Mouse (Mus musculus): ENCODE measurements around the gene Tcf12.

Tcf12 gene

DNA sequence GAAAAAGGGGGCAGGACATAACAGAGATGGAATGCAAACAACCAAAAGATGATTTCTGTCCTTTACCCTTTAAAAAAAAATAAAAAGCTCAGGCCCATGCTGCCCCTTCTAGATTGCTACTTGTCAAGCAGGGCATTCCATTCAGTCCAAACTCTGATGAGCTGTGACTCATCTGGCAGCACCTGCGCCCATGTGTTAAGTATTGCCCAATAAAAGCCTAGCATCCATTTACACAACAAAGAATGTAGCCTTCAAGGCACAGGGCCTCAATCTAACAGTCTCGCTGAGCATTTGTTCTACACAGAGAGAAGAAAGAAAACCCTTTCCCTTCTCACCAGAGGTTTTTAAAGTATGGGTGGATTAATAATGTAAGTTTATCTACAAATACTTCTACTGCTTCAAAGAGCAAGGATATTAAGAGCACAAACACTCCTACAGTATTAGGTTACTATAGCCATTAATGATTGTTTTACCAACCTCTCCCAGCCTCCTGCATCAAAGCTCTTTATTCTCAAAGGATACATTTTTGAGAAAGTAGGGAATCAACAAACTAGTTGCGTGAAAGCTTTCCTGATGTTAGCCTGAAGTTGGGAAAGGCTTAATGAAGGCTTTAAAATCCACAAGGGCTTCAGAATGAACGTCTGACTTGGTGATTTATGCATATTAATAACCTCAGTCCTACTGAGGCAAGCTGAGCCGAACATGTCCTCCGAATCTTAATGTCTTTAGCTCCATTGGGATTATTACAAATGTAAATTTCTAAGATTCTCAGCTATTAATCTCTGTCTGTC is 195.6 kb downstream of the Tcf12 start:
- peak; percentile 66 for DNase-seq (ENCODE audit: low read depth, low spot score)

DNA sequence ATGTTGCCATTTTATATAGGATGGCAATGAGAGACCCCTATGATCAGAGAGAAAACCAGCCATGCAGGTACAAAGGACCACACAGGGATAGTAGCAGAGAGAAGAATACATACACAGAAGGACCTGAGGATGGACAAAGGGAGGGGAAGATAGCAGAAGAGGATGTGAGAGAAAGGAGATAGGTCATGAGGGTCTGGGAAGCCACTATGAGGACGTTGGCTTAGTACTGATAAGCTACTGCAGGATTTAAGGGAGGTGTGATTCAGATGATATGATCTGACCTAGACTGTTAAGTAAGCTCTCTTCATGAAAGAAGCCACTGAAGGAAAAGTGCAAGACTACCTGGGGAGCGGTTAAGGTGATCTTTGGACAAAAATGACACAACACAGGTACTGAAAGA is 205.1 kb downstream of the Tcf12 start:
- no peak for DNase-seq (ENCODE audit: low read depth, low spot score)

DNA sequence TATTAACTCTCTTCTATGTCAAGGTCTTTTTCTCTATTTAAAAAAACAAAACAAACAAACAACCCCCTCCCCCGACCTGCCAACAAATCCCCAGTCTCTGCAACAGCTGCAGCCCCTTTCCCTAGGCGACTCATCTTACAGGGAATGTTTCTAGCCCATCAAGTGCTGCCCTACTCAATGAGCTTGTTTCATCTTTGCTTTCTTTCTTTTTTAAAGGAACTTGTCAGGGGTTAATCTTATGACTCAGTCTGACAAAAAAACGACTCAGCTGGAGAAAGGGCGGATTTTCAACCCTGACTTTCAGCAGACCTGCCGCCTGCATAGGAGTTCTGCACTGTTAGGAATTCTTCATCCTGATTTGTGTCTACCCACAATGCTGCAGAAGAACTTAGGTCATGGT is 212.8 kb downstream of the Tcf12 start:
- peak; percentile 74 for DNase-seq (ENCODE audit: low read depth, low spot score)

DNA sequence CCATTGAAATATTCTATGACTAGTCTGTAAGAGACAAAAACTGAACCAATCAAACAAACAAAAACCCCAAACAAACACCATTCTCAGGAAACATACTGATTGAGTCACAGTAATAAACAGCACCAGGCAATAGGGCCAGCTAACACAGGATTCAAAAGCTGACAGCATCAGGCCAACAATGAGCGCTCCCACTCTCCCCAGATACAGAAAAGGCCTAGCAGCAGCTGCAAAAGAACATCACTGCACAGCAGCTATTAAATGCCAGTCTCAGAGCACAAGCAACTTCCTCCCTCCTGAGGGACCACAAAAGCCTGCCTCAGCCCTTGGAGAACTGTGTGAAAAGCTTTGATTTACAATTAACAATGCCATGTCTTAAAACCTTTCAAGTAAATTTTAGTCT is 214.3 kb downstream of the Tcf12 start:
- peak; percentile 30 for DNase-seq (ENCODE audit: low read depth, low spot score)

DNA sequence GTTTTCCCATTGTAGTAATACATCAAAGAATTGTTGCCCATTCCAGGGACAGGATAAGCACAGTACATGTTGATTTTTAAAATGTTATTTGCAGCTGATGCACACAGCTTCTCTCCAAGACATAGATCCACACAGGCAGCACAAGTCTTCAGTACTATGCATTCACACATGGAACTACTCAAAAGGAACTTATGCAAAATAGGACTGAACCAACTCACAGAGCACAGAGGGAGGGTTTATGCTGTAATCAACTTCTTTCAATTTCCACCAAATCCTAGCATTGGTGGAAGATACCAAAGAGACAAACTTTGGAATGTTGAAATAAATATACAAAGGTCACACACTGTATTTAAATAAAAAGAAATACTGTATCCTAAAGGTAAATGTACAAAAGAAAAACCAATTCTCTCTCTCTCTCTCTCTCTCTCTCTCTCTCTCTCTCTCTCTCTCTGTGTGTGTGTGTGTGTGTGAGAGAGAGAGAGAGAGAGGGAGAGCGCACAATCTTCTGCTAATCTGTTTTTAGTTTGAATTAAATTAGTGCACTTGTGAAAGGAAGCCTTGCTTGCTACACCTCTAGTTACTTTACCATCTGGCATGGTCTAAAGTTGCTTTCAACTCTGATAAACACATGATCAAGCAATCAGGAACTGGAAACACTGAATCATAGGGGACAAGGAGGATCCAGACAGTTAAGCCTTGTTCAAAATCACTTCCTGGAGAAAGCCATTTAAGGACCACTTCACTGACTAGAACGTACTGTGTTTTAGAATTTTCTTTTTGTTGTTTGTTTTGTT is 215.5 kb downstream of the Tcf12 start:
- DNase-seq (ENCODE audit: low read depth, low spot score), result peak; percentile 87

DNA sequence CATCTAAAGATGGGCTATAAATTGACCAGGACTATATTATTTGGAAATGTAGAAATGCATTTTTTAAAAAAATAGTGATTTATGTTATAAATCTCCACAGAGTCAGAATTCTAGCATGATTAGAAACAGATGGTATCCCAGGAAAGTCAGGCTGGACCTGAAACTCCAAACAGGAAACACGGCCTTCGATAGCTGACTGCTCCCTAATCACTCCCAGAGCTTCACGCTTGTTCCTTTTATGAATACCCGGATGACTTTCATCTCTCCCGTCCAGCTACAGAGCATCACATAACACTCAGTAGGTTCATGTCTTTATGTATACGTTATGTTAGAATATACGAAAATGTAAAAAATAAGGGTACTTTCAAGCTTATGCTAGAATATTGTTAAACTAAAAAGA is 216.4 kb downstream of the Tcf12 start:
- peak; percentile 79 for DNase-seq (ENCODE audit: low read depth, low spot score)

DNA sequence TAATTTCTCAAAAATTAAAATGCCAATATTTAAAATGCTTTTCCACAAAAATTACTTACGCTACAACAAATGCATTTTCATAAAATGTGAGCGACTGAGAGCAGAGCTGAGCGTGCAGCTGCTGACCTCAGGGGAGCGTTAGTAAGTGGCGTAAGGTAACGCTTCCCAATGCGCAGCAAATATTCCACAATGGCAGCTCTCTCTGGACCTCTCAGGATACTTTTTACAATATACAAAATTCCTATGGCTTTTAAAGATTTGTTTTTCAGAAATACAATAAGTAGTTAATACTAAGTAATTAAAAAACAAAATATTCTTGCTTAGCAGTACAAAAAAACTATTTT is 216.8 kb downstream of the Tcf12 start:
- no peak for DNase-seq (ENCODE audit: low read depth, low spot score)

DNA sequence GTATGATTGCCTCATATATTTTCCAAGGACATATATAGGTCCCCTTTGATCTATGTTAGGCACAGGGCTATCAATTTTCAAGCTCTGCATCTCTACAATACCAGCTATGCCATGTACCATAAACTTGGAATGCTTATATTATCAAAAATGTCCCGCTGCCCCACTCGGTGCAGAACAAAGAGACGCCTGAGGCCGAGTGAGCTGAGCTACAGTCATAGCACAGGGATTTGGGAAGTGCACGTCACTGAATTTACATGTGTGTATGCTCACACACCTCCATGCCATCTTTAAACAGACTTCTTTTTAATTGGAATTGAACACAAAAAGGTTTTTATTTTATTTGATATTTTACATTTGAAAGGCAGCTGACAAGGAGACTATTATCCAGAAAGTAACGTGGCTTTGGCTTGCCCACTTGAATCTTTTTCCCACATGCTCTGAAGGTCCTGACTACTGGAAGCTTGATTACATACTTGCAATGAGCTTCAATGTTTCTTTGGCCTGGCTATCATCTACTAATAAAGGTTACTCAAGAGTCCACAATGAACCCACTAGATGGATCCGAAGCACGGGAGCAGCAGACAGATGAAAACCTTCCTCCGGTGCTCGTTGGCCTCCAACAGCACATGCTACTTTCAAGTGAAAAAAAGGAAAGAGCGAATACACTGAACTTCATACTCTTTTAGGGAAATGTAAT is 217.3 kb downstream of the Tcf12 start:
- DNase-seq (ENCODE audit: low read depth, low spot score), result no peak

DNA sequence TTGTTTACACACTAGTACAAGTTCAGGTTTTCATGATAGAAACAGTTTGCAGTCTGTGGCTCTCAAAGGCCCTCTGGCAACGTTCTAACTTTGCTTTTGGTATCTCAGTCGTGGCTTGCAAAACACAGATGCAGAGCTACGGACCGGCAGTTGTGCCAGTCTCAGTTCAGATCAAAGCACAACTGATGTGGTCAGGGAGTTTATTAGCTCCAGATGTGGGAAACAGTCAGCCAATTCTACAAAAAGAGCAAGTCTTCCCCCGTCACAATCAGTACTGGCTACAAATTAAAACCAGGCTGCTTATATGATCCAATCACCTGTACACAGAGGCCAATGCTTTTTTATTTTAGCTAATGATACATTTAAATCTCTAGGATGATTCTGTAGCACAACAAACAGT is 223.2 kb downstream of the Tcf12 start:
- DNase-seq (ENCODE audit: low read depth, low spot score), result peak; percentile 87

DNA sequence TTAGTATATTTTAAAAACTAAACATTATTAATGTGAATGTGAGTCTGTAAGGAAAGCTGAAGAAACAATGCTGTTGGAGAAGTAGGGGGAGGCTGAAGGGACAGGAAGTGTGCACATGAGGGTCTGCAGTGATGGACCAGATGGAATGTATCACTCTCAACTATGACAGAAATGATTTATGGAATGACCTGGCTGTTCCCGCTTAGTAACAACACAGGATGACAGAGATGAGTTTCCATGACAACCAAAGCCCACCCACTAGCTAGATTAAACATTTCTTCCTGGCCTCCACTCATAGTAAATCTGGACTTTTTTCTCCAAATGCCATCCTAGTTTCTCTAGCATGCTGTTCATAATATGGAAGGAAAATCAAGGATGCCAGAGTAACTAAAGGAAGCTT is 231.0 kb downstream of the Tcf12 start:
- DNase-seq (ENCODE audit: low read depth, low spot score), result no peak

DNA sequence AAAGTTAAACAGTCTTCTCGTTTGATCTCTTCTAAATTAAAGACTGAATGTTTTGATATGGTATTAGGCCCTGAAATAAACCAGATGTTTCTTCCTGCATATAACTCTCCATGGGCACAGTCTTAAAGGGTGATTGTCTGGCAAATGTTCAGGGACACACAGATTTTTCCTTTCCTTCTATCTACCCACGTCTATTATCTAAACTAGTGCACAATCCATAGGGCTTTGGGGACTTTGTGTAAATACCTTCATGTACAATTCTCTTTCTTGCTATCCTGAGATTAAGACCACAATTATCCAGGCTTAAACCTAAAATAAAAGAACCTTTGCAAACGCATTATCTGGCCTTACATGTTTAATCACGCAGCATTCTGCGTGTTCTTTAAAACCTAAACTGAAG is 231.7 kb downstream of the Tcf12 start:
- no peak for DNase-seq (ENCODE audit: low read depth, low spot score)

DNA sequence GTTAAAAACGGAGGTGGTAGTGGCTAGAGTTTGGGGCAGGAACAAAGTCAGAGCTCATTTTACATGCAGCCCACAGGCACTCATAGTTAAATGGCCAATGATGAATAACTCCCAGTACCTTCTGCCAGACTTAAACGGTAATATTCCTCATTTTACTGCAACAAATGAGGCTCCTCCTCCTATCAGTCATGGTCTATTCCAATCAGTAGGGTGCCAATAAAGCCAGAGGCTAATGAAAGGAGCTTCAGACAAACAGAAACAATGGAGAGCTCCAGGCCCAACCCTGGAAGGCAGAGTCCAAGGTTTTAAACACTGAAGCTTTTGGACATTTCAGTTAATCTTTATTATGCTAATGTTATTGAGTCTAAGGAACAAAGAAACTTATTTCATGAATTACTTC is 232.3 kb downstream of the Tcf12 start:
- DNase-seq (ENCODE audit: low read depth, low spot score), result no peak

DNA sequence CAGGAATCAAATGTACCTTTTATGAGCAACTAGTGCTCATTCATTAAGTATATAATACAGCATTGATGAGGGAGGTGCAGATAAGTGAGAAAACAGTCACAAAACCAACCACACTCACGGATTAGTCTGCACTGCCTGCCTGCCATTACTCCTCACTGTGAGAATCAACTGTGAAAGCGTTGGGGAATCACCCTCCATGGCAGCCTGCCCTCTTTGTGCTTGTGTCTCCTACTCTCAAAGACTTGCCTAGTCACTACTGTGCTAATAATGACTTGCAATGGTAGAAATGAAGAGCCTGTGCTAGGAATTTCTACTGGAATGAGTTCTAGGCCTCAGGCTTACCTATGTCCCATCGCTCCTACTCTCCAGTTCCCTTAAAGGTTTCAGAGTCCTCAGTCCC is 233.8 kb downstream of the Tcf12 start:
- no peak for DNase-seq (ENCODE audit: low read depth, low spot score)

DNA sequence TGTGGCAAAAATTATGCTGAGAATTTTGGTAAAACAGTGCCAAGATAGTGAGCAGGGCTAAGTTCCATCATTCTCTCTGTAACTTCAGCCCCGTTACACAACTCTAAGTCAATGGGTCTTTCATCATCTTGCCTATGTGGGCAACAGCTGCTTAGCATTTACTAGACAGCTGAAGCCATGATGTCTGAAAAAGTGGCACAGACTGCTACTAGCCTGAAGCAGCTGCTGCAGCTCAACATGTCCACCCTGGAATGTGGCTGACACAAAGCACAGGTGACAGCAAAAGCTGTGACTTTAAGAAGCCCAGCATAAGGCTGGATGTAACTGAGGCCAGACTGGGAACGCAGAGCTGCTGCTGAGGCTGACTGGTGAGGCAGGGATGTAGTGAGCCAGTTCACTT is 236.9 kb downstream of the Tcf12 start:
- no peak for DNase-seq (ENCODE audit: low read depth, low spot score)

DNA sequence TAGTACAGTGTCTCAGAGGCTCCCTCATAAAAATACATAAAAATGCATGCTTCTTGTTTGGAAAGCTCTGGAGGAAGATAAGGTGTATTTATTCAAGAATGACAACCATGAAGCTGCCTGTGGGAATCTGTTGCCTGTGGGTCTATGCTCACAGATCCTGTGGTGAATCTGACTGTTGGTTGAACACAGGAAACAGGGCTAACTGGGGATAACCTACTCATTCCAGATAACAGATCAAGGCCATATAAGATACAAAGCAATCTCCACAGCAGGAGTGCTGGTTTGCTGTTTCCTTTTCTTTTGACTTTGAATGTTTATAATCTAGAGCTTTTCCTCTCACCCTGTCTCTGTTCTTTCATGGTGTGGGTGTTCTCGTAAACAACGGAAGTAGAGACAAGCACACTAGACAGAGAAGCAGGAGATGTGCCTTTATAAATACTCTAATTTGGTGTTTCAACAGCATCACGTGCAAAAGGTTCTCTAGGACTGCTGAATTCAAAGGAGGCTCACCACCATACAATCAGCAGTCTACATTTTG is 237.6 kb downstream of the Tcf12 start:
- DNase-seq (ENCODE audit: low read depth, low spot score), result no peak

DNA sequence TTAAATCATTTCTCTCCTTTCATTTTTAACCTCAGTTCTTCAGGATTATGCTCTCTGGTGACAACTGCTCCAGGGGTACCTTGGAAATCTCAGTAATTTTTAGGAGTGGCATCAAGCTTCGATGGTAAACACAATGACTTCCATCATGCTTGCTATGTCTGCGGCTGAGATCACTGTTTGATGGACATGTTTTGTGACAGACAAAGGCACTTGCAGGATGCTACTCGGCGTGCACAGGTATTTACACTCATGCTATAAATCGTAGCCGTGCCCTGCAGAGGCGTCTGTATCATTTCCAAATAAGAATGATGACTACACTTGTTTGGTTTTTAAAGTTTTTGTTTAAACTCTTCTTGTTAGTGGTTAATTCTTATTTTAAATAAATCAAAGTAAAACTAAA is 248.3 kb downstream of the Tcf12 start:
- no peak for DNase-seq (ENCODE audit: low read depth, low spot score)

DNA sequence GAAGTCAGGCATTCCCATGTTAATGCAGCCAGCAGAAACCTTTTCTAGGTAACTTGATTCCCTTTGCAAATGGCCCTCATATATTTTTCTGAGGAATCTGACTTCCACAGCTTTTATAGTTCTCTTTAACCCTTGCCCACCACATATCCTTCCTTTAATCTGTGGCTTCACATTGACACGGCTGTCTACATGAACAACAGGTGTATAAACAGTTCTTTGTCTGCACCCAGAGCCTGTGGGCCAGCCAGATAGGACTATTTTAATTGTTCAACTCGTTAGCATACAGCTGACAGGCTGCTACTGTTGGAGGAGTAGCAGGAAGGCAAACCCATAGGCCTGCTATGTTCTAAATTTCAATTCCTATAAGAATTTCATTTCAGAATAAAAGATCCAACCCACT is 250.0 kb downstream of the Tcf12 start:
- no peak for DNase-seq (ENCODE audit: low read depth, low spot score)

DNA sequence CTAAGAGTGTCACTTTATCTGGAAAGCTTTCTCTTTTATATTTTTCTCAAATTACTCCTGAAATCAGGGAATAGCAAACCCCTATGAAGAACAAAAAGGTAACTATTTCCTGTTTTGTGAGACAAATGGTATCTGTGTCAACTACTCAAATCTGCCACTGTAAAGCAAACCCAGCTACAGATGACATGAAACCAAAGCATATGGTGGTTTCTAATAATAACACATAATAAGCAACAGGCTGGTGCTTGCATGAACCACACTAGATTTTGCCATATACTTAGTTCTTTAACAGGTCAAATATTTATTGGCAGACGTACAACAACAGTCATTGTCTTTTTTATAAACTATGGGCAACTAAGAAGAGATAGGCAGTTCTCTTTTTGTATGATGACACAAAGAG is 253.7 kb downstream of the Tcf12 start:
- DNase-seq (ENCODE audit: low read depth, low spot score), result no peak

DNA sequence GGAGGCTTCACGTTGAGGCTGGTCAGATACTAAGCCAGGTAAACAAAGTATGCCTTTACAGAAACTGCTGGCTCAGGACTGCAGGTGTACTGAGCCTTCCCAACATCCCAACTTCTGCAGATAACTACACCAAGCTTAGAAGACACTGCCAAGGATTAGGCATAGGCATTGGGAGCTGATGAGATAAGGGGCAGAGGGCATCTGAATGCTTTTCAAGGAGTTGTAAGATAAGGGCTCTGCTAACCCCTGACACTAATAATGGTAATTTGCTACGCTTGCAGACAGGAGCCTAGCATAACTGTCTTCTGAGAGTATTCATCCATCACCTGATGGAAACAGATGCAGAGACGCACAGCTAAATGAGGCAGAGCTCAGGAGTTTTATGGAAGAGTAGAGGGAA is 257.8 kb downstream of the Tcf12 start:
- DNase-seq (ENCODE audit: low read depth, low spot score), result no peak

DNA sequence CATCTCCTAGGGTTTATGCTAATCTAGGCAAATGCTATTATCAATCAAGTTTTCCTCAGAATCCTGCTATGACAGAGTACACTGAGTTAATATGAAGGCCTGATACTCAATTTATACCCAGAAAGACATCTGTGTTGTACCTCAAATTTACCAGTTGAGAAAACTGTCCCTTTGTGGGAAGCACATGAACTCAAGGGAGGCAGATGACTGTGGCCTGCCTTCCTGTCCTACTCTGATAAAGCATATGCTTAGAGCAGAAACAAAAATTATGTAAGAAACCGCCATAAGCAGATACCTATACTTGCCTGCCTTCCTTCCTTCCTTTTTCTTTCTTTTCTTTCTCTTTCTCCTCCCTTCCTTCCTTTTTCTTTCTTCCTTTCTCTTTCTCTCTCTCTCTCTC is 261.4 kb downstream of the Tcf12 start:
- no peak for DNase-seq (ENCODE audit: low read depth, low spot score)

DNA sequence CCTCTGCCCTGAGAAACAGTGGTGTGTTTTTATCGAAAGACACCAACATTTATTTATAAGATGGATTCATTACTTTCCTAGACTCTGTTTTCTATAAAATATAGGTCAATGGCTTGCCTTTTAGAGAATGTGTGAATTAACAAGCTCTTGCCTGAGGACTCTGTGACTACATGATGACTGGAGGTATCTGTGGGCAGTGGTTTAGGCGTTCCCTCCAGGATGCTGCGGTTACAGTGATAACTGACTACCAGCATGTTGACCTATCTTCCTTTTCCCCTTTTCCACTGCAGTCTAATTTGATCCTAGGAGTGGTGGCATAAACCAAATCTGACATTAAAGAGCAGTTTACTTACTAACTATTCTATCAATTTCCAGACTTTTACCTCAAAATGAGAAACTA is 263.3 kb downstream of the Tcf12 start:
- DNase-seq (ENCODE audit: low read depth, low spot score), result no peak

DNA sequence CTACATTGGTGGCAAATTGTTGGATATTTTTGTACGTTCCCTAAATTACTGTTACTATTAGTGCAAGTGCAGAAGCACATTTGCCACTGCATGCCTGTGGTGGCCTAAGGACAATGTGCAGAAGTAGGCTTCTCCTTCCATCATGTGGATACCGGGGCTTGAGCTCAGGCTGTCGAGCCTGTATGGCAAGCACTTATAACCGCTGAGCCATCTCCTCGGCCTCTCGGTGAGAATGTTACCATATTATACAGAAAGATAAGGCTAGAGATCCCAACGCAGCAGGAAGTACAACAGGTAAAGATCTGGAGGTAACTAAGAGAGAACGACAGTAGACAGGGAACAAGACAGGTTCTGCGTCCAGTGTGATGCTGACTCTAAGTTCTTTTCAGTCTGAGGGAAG is 263.8 kb downstream of the Tcf12 start:
- no peak for DNase-seq (ENCODE audit: low read depth, low spot score)

DNA sequence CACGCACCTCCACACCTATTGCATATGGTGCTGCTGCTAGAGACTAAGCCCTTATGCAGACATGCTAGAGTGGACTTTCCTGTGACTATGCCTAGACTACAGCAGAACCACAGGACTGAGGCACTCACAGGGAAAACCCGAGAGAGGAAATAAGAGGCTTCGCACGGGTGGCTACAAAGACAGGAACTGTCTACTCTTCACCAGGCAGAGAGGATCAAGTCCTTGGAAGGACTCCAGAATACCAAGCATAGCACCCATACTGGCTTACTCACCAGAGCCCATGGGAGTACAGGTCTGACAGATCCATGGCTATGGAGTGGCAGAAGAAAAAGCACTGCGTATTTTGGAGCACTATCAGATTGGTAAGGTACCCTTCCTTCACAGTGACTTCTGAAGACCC is 269.8 kb downstream of the Tcf12 start:
- no peak for DNase-seq (ENCODE audit: low read depth, low spot score)
